Mouse (Mus musculus): ENCODE measurements around the gene Tnpo3.
"Not testable (repeated sequence)": the region's sequence is repeated elsewhere in the genome, so short reads cannot be mapped to it uniquely, and the experiment has no call there.

- not testable (repeated sequence) for TF ChIP-seq CTCF (conservative IDR thresholded peaks at IDR 0.05 in 1 of 2, IDR thresholded peaks at IDR 0.05 in 1 of 2; ENCODE audit: low read depth in 2 of 2, low read length in 2 of 2); EP300 (IDR thresholded peaks at IDR 0.05; ENCODE audit: low read length); HCFC1 (IDR thresholded peaks at IDR 0.05; ENCODE audit: low read depth, low read length); CHD1 (IDR thresholded peaks at IDR 0.05; ENCODE audit: low read depth, low read length)
Measured at GRCm38 (mm10) chr6:29610020-29610640, 443 bp upstream of the Tnpo3 start.
